Mouse (Mus musculus): Measurements from ENCODE around the gene Timd2. TPM values are rescaled to one million over a fixed set of nuclear protein-coding genes. Genes with fewer than 3 reads are reported as not detected.
"Not testable (repeated sequence)": the region's sequence is repeated elsewhere in the genome, so short reads cannot be mapped to it uniquely, and the experiment has no call there.

The Timd2 gene
- 1.1 and 1.2 TPM in 2 replicates for polyA plus RNA-seq (2015; fragmentation: Nextera tagmentation; extraction: Ambion mirVana)

GRCm38 (mm10) chr11:46706664-46707356 lies at the start of gene Timd2:
Gene Timd2 (minus strand): TSS chr11:46707061.
- no peaks in the 10 kb centered on the region for H3K4me1 ChIP-seq (replicated peaks)
- H3K4me2 ChIP-seq (replicated peaks), result no peak within 1 kb of the TSS
- no peak for ATAC-seq
- no peaks in the 10 kb centered on the region for H3K27me3 ChIP-seq (replicated peaks)
- H3K9me3 ChIP-seq, result no peaks in the 10 kb centered on the region
- H3K9ac ChIP-seq, result no peak within 1 kb of the TSS
- H3K4me3 ChIP-seq (replicated peaks), result no peak within 1 kb of the TSS
- 76% methylated on average over 6 of the region's 6 CpGs for WGBS
- H3K36me3 ChIP-seq, result no peaks in the 10 kb centered on the region
- H3K27ac ChIP-seq, result no peak within 1 kb of the TSS

- H3K4me3 ChIP-seq (replicated peaks); H3K4me1 ChIP-seq (replicated peaks); H3K36me3 ChIP-seq; H3K27me3 ChIP-seq (replicated peaks); H3K9ac ChIP-seq; H3K4me2 ChIP-seq (replicated peaks); H3K27ac ChIP-seq; ATAC-seq; H3K9me3 ChIP-seq: not testable (repeated sequence)
- 88% methylated on average over 6 of the region's 6 CpGs for whole genome bisulfite sequencing
These were observed 48.9 kb upstream of the Timd2 start for GRCm38 (mm10) chr11:46755714-46756113.

- no peak overlapping the region for H3K4me2 ChIP-seq (replicated peaks)
- H3K27me3 ChIP-seq (replicated peaks), result no peaks in the 10 kb centered on the region
- no peak overlapping the region for H3K9ac ChIP-seq
- ATAC-seq, result no peak
- no peak overlapping the region for H3K27ac ChIP-seq
- 61% methylated on average over 4 of the region's 4 CpGs for WGBS
- H3K4me1 ChIP-seq (replicated peaks), result no peaks in the 10 kb centered on the region
- no peaks in the 10 kb centered on the region for H3K9me3 ChIP-seq
- H3K36me3 ChIP-seq, result no peaks in the 10 kb centered on the region
- no peak overlapping the region for H3K4me3 ChIP-seq (replicated peaks)
These were observed 47.8 kb upstream of the Timd2 start for GRCm38 (mm10) chr11:46754669-46755068.

GRCm38 (mm10) chr11:46753662-46754061 lies 46.8 kb upstream of the Timd2 start:
- Histone ChIP-seq H3K4me1 (replicated peaks) (no peaks in the 10 kb centered on the region), H3K4me2 (replicated peaks) (no peak overlapping the region), H3K27me3 (replicated peaks) (no peaks in the 10 kb centered on the region), H3K4me3 (replicated peaks) (no peak overlapping the region), H3K9me3 (no peaks in the 10 kb centered on the region), H3K36me3 (no peaks in the 10 kb centered on the region), H3K27ac (no peak overlapping the region), H3K9ac (no peak overlapping the region)
- ATAC-seq, result no peak
- 22% methylated on average over 2 of the region's 2 CpGs for WGBS

- Histone ChIP-seq H3K4me3 (replicated peaks) (no peak overlapping the region), H3K4me1 (replicated peaks) (no peaks in the 10 kb centered on the region), H3K27me3 (replicated peaks) (no peaks in the 10 kb centered on the region), H3K9me3 (no peaks in the 10 kb centered on the region), H3K9ac (no peak overlapping the region), H3K36me3 (no peaks in the 10 kb centered on the region), H3K27ac (no peak overlapping the region), H3K4me2 (replicated peaks) (no peak overlapping the region)
- no peak for ATAC-seq
- 62% methylated on average over 2 of the region's 2 CpGs for WGBS
These were observed 41.1 kb upstream of the Timd2 start for GRCm38 (mm10) chr11:46747996-46748395.

GRCm38 (mm10) chr11:46741716-46742115 lies 34.9 kb upstream of the Timd2 start:
- WGBS, result 87% methylated on average over 3 of the region's 3 CpGs
- no peak for ATAC-seq
- Histone ChIP-seq H3K9ac (no peak overlapping the region), H3K4me1 (replicated peaks) (no peaks in the 10 kb centered on the region), H3K4me3 (replicated peaks) (no peak overlapping the region), H3K9me3 (no peaks in the 10 kb centered on the region), H3K27ac (no peak overlapping the region), H3K4me2 (replicated peaks) (no peak overlapping the region), H3K27me3 (replicated peaks) (no peaks in the 10 kb centered on the region), H3K36me3 (no peaks in the 10 kb centered on the region)

- Histone ChIP-seq H3K9ac (no peak overlapping the region), H3K4me1 (replicated peaks) (no peaks in the 10 kb centered on the region), H3K4me2 (replicated peaks) (no peak overlapping the region), H3K36me3 (no peaks in the 10 kb centered on the region), H3K27ac (no peak overlapping the region), H3K27me3 (replicated peaks) (no peaks in the 10 kb centered on the region), H3K4me3 (replicated peaks) (no peak overlapping the region), H3K9me3 (no peaks in the 10 kb centered on the region)
- WGBS, result 77% methylated on average over 4 of the region's 4 CpGs
- ATAC-seq, result no peak
These were observed 34.0 kb upstream of the Timd2 start for GRCm38 (mm10) chr11:46740886-46741285.

- ATAC-seq, result no peak
- no peak overlapping the region for H3K4me3 ChIP-seq (replicated peaks)
- no peak overlapping the region for H3K4me2 ChIP-seq (replicated peaks)
- no peaks in the 10 kb centered on the region for H3K9me3 ChIP-seq
- H3K27ac ChIP-seq, result no peak overlapping the region
- H3K9ac ChIP-seq, result no peak overlapping the region
- H3K4me1 ChIP-seq (replicated peaks), result no peaks in the 10 kb centered on the region
- 56% methylated on average over 4 of the region's 4 CpGs for WGBS
- H3K27me3 ChIP-seq (replicated peaks), result no peaks in the 10 kb centered on the region
- no peaks in the 10 kb centered on the region for H3K36me3 ChIP-seq
These were observed 32.6 kb upstream of the Timd2 start for GRCm38 (mm10) chr11:46739501-46739900.

- H3K9ac ChIP-seq, ATAC-seq: not testable (repeated sequence)
These were observed 28.2 kb upstream of the Timd2 start, which contains the start of gene Havcr1 for GRCm38 (mm10) chr11:46735076-46735475. Gene Havcr1 (plus strand): TSS chr11:46735080.

GRCm38 (mm10) chr11:46734617-46735016 lies 27.8 kb upstream of the Timd2 start:
- H3K9me3 ChIP-seq, result no peaks in the 10 kb centered on the region
- H3K4me3 ChIP-seq (replicated peaks), result no peak overlapping the region
- no peak overlapping the region for H3K4me2 ChIP-seq (replicated peaks)
- no peaks in the 10 kb centered on the region for H3K36me3 ChIP-seq
- H3K27ac ChIP-seq, result no peak overlapping the region
- ATAC-seq, result no peak
- 10% methylated on average over 1 of the region's 1 CpGs for WGBS
- H3K4me1 ChIP-seq (replicated peaks), result no peaks in the 10 kb centered on the region
- no peaks in the 10 kb centered on the region for H3K27me3 ChIP-seq (replicated peaks)
- no peak overlapping the region for H3K9ac ChIP-seq

More at GRCm38 (mm10) chr11:46735076-46735475, 28.2 kb upstream of the Timd2 start, which contains the start of gene Havcr1:
- not testable (repeated sequence) for H3K4me3 ChIP-seq (replicated peaks); H3K4me1 ChIP-seq (replicated peaks); H3K27me3 ChIP-seq (replicated peaks); H3K9me3 ChIP-seq; H3K27ac ChIP-seq; H3K36me3 ChIP-seq; H3K4me2 ChIP-seq (replicated peaks)
- 74% methylated on average over 1 of the region's 1 CpGs for WGBS

- no peak overlapping the region for H3K4me2 ChIP-seq (replicated peaks)
- no peak for ATAC-seq
- no peaks in the 10 kb centered on the region for H3K9me3 ChIP-seq
- H3K27ac ChIP-seq, result no peak overlapping the region
- no peak overlapping the region for H3K9ac ChIP-seq
- no peaks in the 10 kb centered on the region for H3K36me3 ChIP-seq
- H3K27me3 ChIP-seq (replicated peaks), result no peaks in the 10 kb centered on the region
- WGBS, result 57% methylated on average over 6 of the region's 6 CpGs
- H3K4me1 ChIP-seq (replicated peaks), result no peaks in the 10 kb centered on the region
- no peak overlapping the region for H3K4me3 ChIP-seq (replicated peaks)
These were observed 26.5 kb upstream of the Timd2 start for GRCm38 (mm10) chr11:46733242-46733789.

GRCm38 (mm10) chr11:46731541-46732070 lies 24.7 kb upstream of the Timd2 start:
- WGBS, result 79% methylated on average over 11 of the region's 11 CpGs
- Histone ChIP-seq H3K9me3 (no peaks in the 10 kb centered on the region), H3K9ac (no peak overlapping the region), H3K36me3 (no peaks in the 10 kb centered on the region), H3K4me1 (replicated peaks) (no peaks in the 10 kb centered on the region), H3K27me3 (replicated peaks) (no peaks in the 10 kb centered on the region), H3K4me3 (replicated peaks) (no peak overlapping the region), H3K4me2 (replicated peaks) (no peak overlapping the region), H3K27ac (no peak overlapping the region)
- ATAC-seq, result no peak

- Histone ChIP-seq H3K4me2 (replicated peaks) (no peak overlapping the region), H3K4me3 (replicated peaks) (no peak overlapping the region), H3K4me1 (replicated peaks) (no peaks in the 10 kb centered on the region), H3K9me3 (no peaks in the 10 kb centered on the region), H3K27ac (no peak overlapping the region), H3K36me3 (no peaks in the 10 kb centered on the region), H3K9ac (no peak overlapping the region), H3K27me3 (replicated peaks) (no peaks in the 10 kb centered on the region)
- 68% methylated on average over 5 of the region's 5 CpGs for WGBS
- ATAC-seq, result no peak
These were observed 8.0 kb downstream of the Timd2 start for GRCm38 (mm10) chr11:46698830-46699229.

Measured in intestine, embryonic 15.5 days (tissue).